Mouse (Mus musculus): Measurements from ENCODE around the gene Lrrc55. TPM values are rescaled to one million over a fixed set of nuclear protein-coding genes. Genes with fewer than 3 reads are reported as not detected.

Gene Lrrc55
- total RNA-seq, 1 experiment from 2014 or later, result 17.5 TPM

- DNase-seq, result no peak
These were observed 24.8 kb downstream of the Lrrc55 start for GRCm38 (mm10) chr2:85172071-85172762.

GRCm38 (mm10) chr2:85168327-85168726, 28.7 kb downstream of the Lrrc55 start:
- no peak for DNase-seq

- peak; percentile 7 for DNase-seq
These were observed 29.4 kb downstream of the Lrrc55 start for GRCm38 (mm10) chr2:85167624-85168023.

DNA sequence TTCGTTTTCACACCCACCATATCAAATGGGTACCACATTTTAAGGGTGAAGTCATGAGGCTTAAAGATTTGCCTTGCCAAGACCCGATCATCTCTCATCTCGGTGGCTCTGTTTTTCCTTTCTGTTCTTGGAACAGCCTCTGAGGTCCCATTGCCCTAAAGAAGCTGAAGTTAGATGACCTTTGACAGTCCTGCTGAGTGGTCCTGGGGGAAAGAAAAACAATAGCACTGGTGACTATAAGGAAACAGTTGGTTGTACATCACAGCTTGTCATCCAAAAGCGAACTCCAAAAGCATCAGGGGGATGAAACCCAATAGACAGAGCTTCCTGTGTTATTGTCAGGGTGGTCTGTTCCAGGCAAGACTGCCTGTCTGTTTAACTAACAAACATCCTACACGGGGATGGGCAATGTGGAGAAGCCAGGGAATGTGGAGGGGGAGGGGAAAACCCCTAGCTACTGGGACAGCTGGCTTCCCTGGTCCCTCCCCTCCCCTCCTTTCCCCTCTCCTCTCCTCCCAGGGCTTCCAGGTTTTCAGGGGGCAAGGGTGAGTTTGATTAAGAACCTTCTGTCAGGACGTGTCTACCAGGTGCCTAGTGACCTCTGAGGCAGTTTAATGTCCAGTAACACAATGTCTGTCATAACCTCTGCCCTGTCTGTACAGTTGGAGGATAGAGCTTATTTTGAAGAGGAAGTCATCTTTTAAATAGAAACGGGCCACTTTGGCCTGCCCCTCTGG, 33.5 kb downstream of the Lrrc55 start:
- peak; percentile 58 for DNase-seq

DNA sequence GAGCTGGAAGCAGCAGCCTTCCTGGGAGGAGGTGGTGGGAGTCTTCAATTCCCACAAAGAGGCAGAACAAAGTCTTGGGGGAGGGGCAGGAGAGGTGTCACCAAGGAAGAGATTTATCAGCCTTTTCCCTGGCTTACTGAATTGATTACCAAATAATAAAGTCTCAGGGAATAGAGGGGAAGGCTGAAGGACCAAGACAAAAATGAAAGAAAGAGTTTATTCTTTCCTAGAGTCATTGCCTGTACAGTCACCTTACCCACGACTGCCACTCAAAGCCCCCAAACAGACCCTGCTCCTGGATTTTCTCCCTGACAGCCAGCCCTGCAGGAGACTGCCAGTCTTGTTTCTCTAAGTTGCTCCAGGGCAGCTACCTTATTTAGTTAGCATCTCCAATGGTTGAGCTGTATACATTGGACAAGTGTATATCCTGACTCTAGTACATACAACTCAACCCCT, 35.3 kb downstream of the Lrrc55 start:
- DNase-seq, result no peak

DNA sequence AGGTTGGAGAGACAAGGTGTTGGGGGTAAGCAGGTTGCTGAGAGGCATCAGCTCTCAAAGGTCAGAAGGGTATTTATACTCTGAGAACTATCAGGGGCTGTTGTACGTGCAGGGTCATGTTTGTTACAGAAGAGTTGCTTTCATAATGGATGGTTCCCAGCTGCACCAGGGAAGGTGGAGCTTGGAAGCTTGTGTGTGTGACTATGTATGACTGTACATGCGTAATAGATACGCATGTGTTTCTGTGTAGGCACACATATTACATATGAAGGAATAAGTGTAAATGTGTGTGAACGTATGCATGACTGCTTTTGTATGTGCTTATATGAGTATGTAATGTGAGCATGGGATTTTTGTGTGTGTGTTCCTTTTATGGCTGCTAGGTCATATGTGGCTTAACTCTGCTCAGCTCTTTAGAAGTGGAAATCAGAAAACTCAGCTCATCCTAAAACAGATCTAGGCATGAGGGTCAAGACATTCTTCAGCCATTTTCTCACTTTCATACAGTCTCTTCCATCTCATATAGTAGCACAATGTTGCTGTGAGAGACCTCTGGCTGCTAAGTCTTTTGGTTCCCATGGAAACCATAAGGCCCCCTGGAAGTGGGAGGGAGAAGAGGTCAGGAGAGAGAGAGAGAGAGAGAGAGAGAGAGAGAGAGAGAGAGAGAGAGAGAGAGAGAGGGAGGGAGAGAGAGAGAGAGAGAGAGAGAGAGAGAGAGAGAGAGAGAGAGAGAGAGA, 35.9 kb downstream of the Lrrc55 start:
- DNase-seq, result no peak

DNA sequence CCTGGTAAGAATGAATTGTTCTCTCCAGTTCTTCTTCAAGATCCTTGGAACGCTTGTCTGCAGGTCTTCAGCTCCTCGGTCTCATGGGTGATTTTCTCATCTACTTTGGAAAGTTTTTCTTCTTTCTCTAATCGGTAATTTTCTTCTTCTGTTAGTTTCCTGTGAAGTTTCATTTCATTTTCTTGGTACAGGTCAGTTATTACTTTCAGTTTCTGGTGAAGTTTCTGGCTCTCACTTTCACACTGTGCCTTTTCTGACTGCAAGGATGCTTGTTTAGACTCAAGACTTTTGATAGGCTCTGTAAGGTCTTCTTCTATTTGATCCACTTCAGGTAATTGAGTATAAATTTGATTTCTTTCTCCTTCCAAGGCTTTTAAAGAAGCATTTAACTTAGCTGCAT, 39.6 kb downstream of the Lrrc55 start:
- no peak for DNase-seq

DNA sequence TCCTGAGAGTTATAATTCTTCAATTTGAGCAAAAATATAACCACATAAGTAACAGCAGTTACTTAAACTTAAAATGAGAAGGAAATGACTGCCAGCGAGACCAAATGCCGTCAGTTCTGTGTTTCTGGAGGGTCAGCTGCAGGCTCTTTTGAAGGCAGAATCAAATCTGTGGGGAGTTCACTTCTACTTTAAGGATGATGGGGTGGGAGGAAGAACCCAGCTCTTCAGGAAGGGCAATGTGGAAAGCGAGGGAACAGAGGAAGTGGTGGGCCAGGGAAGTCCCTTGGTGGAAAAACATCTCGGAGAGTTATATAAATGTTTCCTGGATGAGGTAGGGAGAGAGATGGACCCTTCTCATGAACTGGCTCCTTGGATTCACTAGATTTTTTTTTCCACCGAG, 40.9 kb downstream of the Lrrc55 start:
- DNase-seq, result no peak

GRCm38 (mm10) chr2:85155334-85155733, 41.7 kb downstream of the Lrrc55 start:
- peak; percentile 27 for DNase-seq

GRCm38 (mm10) chr2:85151233-85151632, 45.8 kb downstream of the Lrrc55 start:
- no peak for DNase-seq

DNA sequence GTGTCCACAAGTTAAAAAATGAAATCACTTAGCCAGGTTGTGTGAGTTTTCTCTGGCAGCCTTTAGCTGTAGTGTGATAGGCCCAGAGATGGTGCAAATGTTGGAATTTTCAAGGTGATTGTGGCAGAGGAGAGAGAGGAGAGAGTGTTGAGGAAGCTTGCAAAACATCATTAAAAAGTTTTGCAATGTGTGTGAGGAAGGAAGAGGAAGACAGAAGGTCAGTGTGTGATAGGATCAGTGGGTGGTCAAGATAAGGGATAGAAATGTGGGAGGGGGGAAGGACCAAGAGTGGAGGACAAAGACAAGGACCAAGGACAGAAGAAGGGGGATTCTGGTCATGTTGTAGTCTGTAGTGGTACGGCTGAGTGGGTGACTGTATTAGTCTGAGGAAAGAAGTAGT, 46.6 kb downstream of the Lrrc55 start:
- no peak for DNase-seq

- DNase-seq, result no peak
These were observed 49.5 kb downstream of the Lrrc55 start for GRCm38 (mm10) chr2:85147481-85147880.

GRCm38 (mm10) chr2:85145346-85145745, 51.7 kb downstream of the Lrrc55 start:
- DNase-seq, result no peak

- DNase-seq, result no peak
These were observed 52.1 kb downstream of the Lrrc55 start for GRCm38 (mm10) chr2:85144908-85145307.

DNA sequence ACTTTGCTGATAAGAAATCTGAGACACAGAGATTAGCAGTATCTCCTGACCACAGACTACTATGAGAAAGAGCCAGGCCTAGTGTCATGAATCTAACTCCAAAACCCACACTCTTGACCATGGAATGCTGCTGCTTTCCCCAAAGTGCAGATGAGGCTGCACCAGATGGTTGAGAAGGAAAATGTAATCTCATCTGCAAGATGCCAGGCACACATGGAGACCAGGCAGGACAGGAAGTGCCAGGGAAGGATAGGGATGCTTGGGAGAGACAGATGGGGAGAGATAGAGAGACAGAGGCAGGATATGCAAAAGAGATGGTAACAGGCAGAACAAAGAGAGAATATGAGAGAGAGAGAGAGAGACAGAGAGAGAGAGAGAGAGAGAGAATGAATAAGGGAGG, 56.2 kb downstream of the Lrrc55 start:
- no peak for DNase-seq

DNA sequence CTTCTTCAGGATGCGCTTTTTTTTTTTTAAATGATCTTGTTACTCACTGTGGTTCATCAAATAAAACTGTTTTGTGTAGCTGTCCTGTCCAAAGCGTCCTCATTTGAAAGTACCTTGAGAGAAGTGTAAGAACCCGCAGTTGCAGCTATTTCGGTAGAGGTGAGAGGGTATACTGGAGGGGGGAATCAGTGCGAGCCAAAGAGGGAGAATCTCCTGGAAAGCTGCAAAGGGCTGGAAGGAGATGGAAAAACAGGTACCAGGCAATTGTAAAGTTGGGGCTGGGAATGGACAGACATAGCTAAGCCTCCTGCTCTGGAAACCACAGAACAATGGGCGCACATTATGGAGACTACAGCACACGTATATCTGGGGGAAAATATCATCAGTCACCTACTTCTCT, 57.2 kb downstream of the Lrrc55 start:
- DNase-seq, result no peak

DNA sequence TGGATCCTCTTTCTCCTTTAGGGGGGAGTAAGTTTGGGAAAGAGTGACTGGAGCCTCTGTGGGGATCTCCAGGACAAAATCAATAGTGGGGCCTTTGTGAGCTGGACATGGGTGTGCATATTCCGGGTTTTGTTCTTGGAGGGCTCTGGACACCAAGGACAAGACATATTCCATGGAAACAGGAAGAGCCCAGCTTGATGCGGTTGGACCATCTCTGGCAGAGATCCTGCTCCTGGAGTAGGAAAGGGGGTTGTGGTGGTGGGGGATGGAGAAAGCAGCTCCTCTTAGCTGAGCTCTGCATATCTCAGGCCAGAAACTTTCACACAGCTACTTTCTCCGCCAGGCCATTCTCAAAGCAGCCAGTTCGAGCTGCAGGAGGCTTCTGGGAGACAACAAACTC, 57.6 kb downstream of the Lrrc55 start:
- no peak for DNase-seq

- DNase-seq, result no peak
These were observed 58.9 kb downstream of the Lrrc55 start for GRCm38 (mm10) chr2:85138143-85138542.

DNA sequence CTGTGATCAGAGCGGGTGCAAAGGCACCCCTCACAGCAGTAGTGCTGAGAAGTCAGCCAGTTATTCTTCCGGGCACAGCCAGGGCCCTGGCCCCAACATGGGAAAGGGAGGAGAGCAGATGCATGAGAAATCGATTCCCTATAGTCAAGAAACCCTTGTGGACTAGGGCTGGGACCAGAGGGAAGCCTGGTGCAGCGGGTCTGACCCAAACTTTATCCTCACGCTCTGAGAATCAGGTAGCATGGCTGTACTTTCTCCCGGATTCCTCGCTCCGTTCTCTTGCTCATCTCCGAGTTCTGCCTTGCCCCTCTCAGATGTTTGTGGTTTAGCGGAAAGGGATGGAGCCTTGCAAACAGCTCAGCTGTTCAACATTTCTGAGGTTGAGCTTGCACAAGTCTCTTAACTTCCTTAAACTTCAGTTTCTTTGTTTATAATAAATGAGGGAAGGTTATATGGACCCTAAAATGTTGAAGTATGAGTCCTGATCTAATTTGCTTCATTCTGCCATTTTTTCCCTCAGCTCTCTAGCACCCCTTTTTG, 59.3 kb downstream of the Lrrc55 start:
- DNase-seq, result no peak

- DNase-seq, result no peak
These were observed 60.0 kb downstream of the Lrrc55 start for GRCm38 (mm10) chr2:85136831-85137520.

- DNase-seq, result peak; percentile 40
These were observed 60.9 kb downstream of the Lrrc55 start, which contains the start of gene Aplnr for GRCm38 (mm10) chr2:85136089-85136488. TSS of gene Aplnr (plus strand) at chr2:85136225.

GRCm38 (mm10) chr2:85135099-85135498, 61.9 kb downstream of the Lrrc55 start:
- DNase-seq, result no peak
